Mouse (Mus musculus) neutrophil, adult 65 days (primary cell): ENCODE data around the gene Them5. TPM values are rescaled to one million over a fixed set of nuclear protein-coding genes. Genes with fewer than 3 reads are reported as not detected.

Experiments used
- total RNA-seq: library from RNA; stranded (reverse); gene quantifications from 2 replicates; pipeline ENCODE4 v1.2.4, GENCODE M21; 2023

Gene Them5
- total RNA-seq = not detected in 2 replicates

DNA sequence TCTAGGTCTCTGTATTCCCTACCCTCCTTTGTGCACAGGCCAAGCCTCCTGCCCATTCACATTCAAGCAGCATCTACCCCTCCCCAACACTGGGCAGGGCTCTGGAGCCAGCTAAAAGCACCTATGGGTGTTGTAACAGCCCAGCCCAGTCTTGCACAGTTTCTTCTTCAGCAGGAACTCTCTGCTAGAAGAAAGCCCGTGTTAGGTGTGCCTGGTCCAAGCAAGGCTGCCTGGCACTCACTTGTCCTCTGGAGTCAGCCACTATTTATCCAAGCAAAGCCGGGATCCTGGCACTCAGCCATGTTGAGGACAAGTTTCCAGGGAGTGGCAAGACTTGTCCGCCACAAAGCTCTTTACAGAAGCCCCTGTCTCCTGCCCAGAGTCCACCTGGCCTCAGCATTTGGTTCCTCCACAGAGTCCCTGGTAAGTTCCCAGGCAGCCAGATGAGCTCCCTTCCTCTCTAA lies at the start of gene Them5:
TSS of gene Them5 (plus strand) at position 141 of the 464 bp plus-strand sequence.

GRCm38 (mm10) chr3:94309633-94310363 lies 32.1 kb upstream of the Them5 start, which contains the start of gene Them4:
Gene Them4 (plus strand): TSS chr3:94310089.

DNA sequence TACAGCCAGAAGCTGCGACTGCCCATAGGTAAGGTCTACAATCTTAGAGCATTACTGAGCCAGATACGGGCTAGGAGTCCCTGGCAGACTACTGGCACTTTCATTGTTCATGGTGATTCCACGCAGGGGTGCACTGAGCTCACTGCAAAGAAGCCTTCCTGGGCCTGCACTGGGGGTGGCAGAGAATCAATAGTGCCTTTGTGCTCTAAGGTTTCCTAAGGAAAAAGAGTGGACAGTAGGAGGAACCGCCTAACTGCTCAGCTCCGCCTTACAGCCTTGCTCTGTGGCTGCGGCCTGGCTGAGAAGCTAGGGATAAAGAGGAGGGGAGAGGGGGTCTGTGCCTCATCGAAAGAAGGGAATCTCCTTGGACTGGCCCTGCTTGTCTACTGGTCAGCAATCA lies 20.2 kb downstream of the Them5 start, which contains the start of gene C2cd4d:
TSS of gene C2cd4d (plus strand) at position 301 of the 400 bp plus-strand sequence.

GRCm38 (mm10) chr3:94372641-94373040 lies 30.7 kb downstream of the Them5 start, which contains the start of gene Rorc:
Gene Rorc (plus strand): TSS chr3:94372794.

Other genes with a start within 250 kb of the Them5 start
- not detected in 2 replicates for gene Gm10696, start 163.9 kb upstream of the Them5 start, total RNA-seq
- not detected in 2 replicates for gene Gm5286, start 145.4 kb upstream of the Them5 start, total RNA-seq
- not detected in 2 replicates for gene Gm4778, start 78.1 kb upstream of the Them5 start, total RNA-seq
- 0.35 and 0.75 TPM in 2 replicates for gene Them4, start 32.0 kb upstream of the Them5 start, total RNA-seq
- gene C2cd4d, start 20.3 kb downstream of the Them5 start, total RNA-seq = not detected in 2 replicates
- gene Rorc, start 30.7 kb downstream of the Them5 start, total RNA-seq = not detected in 2 replicates
- not detected in 2 replicates for gene Lingo4, start 56.4 kb downstream of the Them5 start, total RNA-seq
- gene Tdrkh, start 71.2 kb downstream of the Them5 start, total RNA-seq = 0.38 and 1.3 TPM in 2 replicates
- 21.5 and 28.5 TPM in 2 replicates for gene Mrpl9, start 101.2 kb downstream of the Them5 start, total RNA-seq
- gene Oaz3, start 101.8 kb downstream of the Them5 start, total RNA-seq = not detected in 2 replicates
- not detected in 2 replicates for gene Celf3, start 136.2 kb downstream of the Them5 start, total RNA-seq
- 1.3 and 2.0 TPM in 2 replicates for gene Riiad1, start 138.2 kb downstream of the Them5 start, total RNA-seq
- 45.5 and 53.7 TPM in 2 replicates for gene Snx27, start 240.6 kb downstream of the Them5 start, total RNA-seq